Mouse (Mus musculus): ENCODE measurements around the gene Homer2.

The Homer2 gene

GRCm38 (mm10) chr7:81560101-81561049, 147.0 kb downstream of the Homer2 start:
- DNase-seq (ENCODE audit: low read depth), result no peak

- DNase-seq (ENCODE audit: low read depth), result no peak
Measured at GRCm38 (mm10) chr7:81559231-81559980, 147.9 kb downstream of the Homer2 start.

- no peak for DNase-seq (ENCODE audit: low read depth)
Measured at GRCm38 (mm10) chr7:81557985-81558360, 149.4 kb downstream of the Homer2 start.

GRCm38 (mm10) chr7:81557252-81557984, 149.9 kb downstream of the Homer2 start:
- no peak for DNase-seq (ENCODE audit: low read depth)

GRCm38 (mm10) chr7:81556839-81557238, 150.5 kb downstream of the Homer2 start:
- DNase-seq (ENCODE audit: low read depth), result no peak

GRCm38 (mm10) chr7:81554369-81554768, 153.0 kb downstream of the Homer2 start:
- DNase-seq (ENCODE audit: low read depth), result peak; percentile 33

- no peak for DNase-seq (ENCODE audit: low read depth)
Measured at GRCm38 (mm10) chr7:81553589-81553988, 153.7 kb downstream of the Homer2 start.

Measured in naive thymus-derived CD4-positive, alpha-beta T cell, adult 2 months (primary cell).